Mouse (Mus musculus): ENCODE measurements around the gene Rrp15.

Gene Rrp15

DNA sequence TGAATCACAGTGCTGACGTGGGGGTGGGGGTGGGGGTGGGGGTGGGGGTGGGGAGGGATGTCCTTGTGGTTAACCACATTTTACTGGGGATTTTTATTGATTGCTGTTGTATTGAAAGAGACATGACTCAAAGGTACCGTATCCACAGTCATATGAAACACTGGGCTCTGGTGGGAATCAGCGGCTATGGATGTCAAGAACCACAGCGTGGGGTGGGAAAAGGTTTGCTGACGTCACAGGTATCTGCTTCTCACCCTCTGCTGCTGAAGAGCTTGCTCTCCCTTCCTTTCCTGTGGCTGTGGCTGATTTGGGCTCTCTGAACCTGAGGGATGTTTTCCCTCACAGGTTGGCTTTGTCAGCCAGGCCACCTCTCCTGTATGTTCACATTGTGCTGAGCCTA lies 73.0 kb downstream of the Rrp15 start:
- in situ Hi-C loops (cut with MboI, MseI): no loop called here

DNA sequence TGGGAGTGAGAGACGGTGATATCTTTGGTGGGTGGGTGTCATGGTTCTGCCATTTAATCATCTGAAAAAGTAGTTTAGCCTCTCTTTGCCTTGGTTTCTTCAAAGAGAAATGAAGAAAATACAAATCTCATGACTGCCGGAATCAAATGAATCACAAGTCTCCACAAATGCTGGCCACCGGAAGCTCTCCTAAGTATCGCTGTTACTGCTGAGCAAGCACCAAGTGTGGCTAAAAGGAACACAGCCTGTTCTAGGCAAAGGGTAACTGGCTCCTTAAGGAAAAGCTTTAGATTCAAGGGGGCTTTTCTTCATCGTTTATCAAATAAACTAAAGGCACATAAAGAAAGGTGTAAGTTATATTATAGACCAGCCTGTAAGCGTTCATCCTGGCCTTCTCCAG lies 73.9 kb downstream of the Rrp15 start:
- in situ Hi-C loops (cut with MboI, MseI): no loop called here

- in situ Hi-C loops (cut with MboI, MseI): no loop called here
Measured at GRCm38 (mm10) chr1:186674621-186675020, 74.5 kb downstream of the Rrp15 start.

GRCm38 (mm10) chr1:186673166-186673565 lies 76.0 kb downstream of the Rrp15 start:
- in situ Hi-C loops (cut with MboI, MseI): no loop called here
